Mouse (Mus musculus): ENCODE data around the gene Rab3gap1. TPM values are rescaled to one million over a fixed set of nuclear protein-coding genes. Genes with fewer than 3 reads are reported as not detected.

Rab3gap1 gene
- polyA plus RNA-seq, 1 experiment from 2014 or later = 17.9 TPM

GRCm38 (mm10) chr1:127970870-127971269 is 102.3 kb downstream of the Rab3gap1 start:
- Histone ChIP-seq H3K36me3 (replicated peaks) (peaks cover 28% of the 10 kb centered on the region), H3K9me3 (no peaks in the 10 kb centered on the region), H3K27me3 (replicated peaks; ENCODE audit: low read depth, poor library complexity, severe bottlenecking) (no peaks in the 10 kb centered on the region), H3K4me3 (no peak overlapping the region), H3K4me1 (no peaks in the 10 kb centered on the region), H3K27ac (replicated peaks) (no peak overlapping the region)
- no peak for DNase-seq (ENCODE audit: low spot score)
- 89% methylated on average over 4 of the region's 4 CpGs for WGBS

GRCm38 (mm10) chr1:127974082-127974481 is 105.5 kb downstream of the Rab3gap1 start:
- Histone ChIP-seq H3K36me3 (replicated peaks) (peaks cover 34% of the 10 kb centered on the region), H3K4me3 (no peak overlapping the region), H3K4me1 (no peaks in the 10 kb centered on the region), H3K27ac (replicated peaks) (no peak overlapping the region), H3K9me3 (no peaks in the 10 kb centered on the region), H3K27me3 (replicated peaks; ENCODE audit: low read depth, poor library complexity, severe bottlenecking) (no peaks in the 10 kb centered on the region)
- no peak for DNase-seq (ENCODE audit: low spot score)
- WGBS = 89% methylated on average over 4 of the region's 4 CpGs

GRCm38 (mm10) chr1:127975676-127976075 is 107.1 kb downstream of the Rab3gap1 start:
- DNase-seq (ENCODE audit: low spot score) = no peak
- no peaks in the 10 kb centered on the region; the same call in 1 of the 2 replicates for H3K4me1 ChIP-seq
- 94% methylated on average over 2 of the region's 2 CpGs for WGBS

GRCm38 (mm10) chr1:127976106-127976505 is 107.5 kb downstream of the Rab3gap1 start:
- Histone ChIP-seq H3K9me3 (no peaks in the 10 kb centered on the region), H3K27ac (replicated peaks) (no peak overlapping the region), H3K4me3 (no peak overlapping the region), H3K4me1 (no peaks in the 10 kb centered on the region; the same call in 1 of the 2 replicates), H3K36me3 (replicated peaks) (peaks cover 21% of the 10 kb centered on the region), H3K27me3 (replicated peaks; ENCODE audit: low read depth, poor library complexity, severe bottlenecking) (no peaks in the 10 kb centered on the region)
- DNase-seq (ENCODE audit: low spot score) = no peak
- WGBS = 87% methylated on average over 6 of the region's 6 CpGs

More at GRCm38 (mm10) chr1:127975676-127976075, 107.1 kb downstream of the Rab3gap1 start:
- Histone ChIP-seq H3K27ac (replicated peaks) (no peak overlapping the region), H3K9me3 (no peaks in the 10 kb centered on the region), H3K27me3 (replicated peaks; ENCODE audit: low read depth, poor library complexity, severe bottlenecking) (no peaks in the 10 kb centered on the region), H3K36me3 (replicated peaks) (peaks cover 25% of the 10 kb centered on the region), H3K4me3 (no peak overlapping the region)

- no peaks in the 10 kb centered on the region for H3K9me3 ChIP-seq
- H3K27ac ChIP-seq (replicated peaks) = no peak overlapping the region
- peaks cover 12% of the 10 kb centered on the region for H3K4me1 ChIP-seq
- no peak overlapping the region for H3K4me3 ChIP-seq
- 92% methylated on average over 1 of the region's 1 CpGs for WGBS
- H3K27me3 ChIP-seq (replicated peaks; ENCODE audit: low read depth, poor library complexity, severe bottlenecking) = no peaks in the 10 kb centered on the region
- no peak for DNase-seq (ENCODE audit: low spot score)
- peaks cover 13% of the 10 kb centered on the region; the same call in 1 of the 2 replicates for H3K36me3 ChIP-seq (replicated peaks)
Measured at GRCm38 (mm10) chr1:127978125-127978524, 109.6 kb downstream of the Rab3gap1 start.

GRCm38 (mm10) chr1:127980911-127981559 is 112.5 kb downstream of the Rab3gap1 start:
- peak; percentile 24 for DNase-seq (ENCODE audit: low spot score)
- peaks cover 23% of the 10 kb centered on the region for H3K4me1 ChIP-seq

GRCm38 (mm10) chr1:127982268-127982667 is 113.7 kb downstream of the Rab3gap1 start:
- H3K4me3 ChIP-seq = no peak overlapping the region
- WGBS = 86% methylated on average over 3 of the region's 3 CpGs
- peaks cover 23% of the 10 kb centered on the region for H3K4me1 ChIP-seq
- no peaks in the 10 kb centered on the region for H3K9me3 ChIP-seq
- peaks cover 5% of the 10 kb centered on the region; the same call in 1 of the 2 replicates for H3K36me3 ChIP-seq (replicated peaks)
- 0 out of 2 replicates have a peak overlapping the region, but pooled peaks have one; percentile 20 for H3K27ac ChIP-seq (replicated peaks)
- DNase-seq (ENCODE audit: low spot score) = no peak
- H3K27me3 ChIP-seq (replicated peaks; ENCODE audit: low read depth, poor library complexity, severe bottlenecking) = no peaks in the 10 kb centered on the region

More at GRCm38 (mm10) chr1:127980911-127981559, 112.5 kb downstream of the Rab3gap1 start:
- Histone ChIP-seq H3K27me3 (replicated peaks; ENCODE audit: low read depth, poor library complexity, severe bottlenecking) (no peaks in the 10 kb centered on the region), H3K9me3 (no peaks in the 10 kb centered on the region), H3K4me3 (no peak overlapping the region), H3K36me3 (replicated peaks) (peaks cover 7% of the 10 kb centered on the region; the same call in 1 of the 2 replicates), H3K27ac (replicated peaks) (no peak overlapping the region)
- 55% methylated on average over 2 of the region's 2 CpGs for WGBS

- Histone ChIP-seq H3K36me3 (replicated peaks) (peaks cover 6% of the 10 kb centered on the region), H3K27ac (replicated peaks) (no peak overlapping the region), H3K9me3 (no peaks in the 10 kb centered on the region), H3K27me3 (replicated peaks; ENCODE audit: low read depth, poor library complexity, severe bottlenecking) (no peaks in the 10 kb centered on the region), H3K4me1 (peaks cover 23% of the 10 kb centered on the region), H3K4me3 (no peak overlapping the region)
- DNase-seq (ENCODE audit: low spot score) = no peak
- WGBS = 90% methylated on average over 5 of the region's 5 CpGs
Measured at GRCm38 (mm10) chr1:127983274-127983993, 114.9 kb downstream of the Rab3gap1 start.

- Histone ChIP-seq H3K9me3 (no peaks in the 10 kb centered on the region), H3K36me3 (replicated peaks) (peaks cover 12% of the 10 kb centered on the region), H3K27me3 (replicated peaks; ENCODE audit: low read depth, poor library complexity, severe bottlenecking) (no peaks in the 10 kb centered on the region), H3K27ac (replicated peaks) (peak overlapping the region; percentile 42; the same call in 1 of the 2 replicates), H3K4me1 (peaks cover 27% of the 10 kb centered on the region), H3K4me3 (no peak overlapping the region)
- peak; percentile 47 for DNase-seq (ENCODE audit: low spot score)
- WGBS = 22% methylated on average over 3 of the region's 3 CpGs
Measured at GRCm38 (mm10) chr1:127985391-127985790, 116.8 kb downstream of the Rab3gap1 start.

- H3K9me3 ChIP-seq = no peaks in the 10 kb centered on the region
- no peak overlapping the region for H3K4me3 ChIP-seq
- H3K27me3 ChIP-seq (replicated peaks; ENCODE audit: low read depth, poor library complexity, severe bottlenecking) = no peaks in the 10 kb centered on the region
- DNase-seq (ENCODE audit: low spot score) = no peak
- H3K27ac ChIP-seq (replicated peaks) = no peak overlapping the region
- 81% methylated on average over 3 of the region's 3 CpGs for WGBS
- H3K36me3 ChIP-seq (replicated peaks) = peaks cover 39% of the 10 kb centered on the region
- H3K4me1 ChIP-seq = peaks cover 16% of the 10 kb centered on the region
Measured at GRCm38 (mm10) chr1:127988246-127988645, 119.7 kb downstream of the Rab3gap1 start.

- 74% methylated on average over 4 of the region's 4 CpGs for WGBS
- Histone ChIP-seq H3K4me3 (no peak overlapping the region), H3K4me1 (peaks cover 16% of the 10 kb centered on the region), H3K27me3 (replicated peaks; ENCODE audit: low read depth, poor library complexity, severe bottlenecking) (no peaks in the 10 kb centered on the region), H3K27ac (replicated peaks) (no peak overlapping the region), H3K36me3 (replicated peaks) (peaks cover 45% of the 10 kb centered on the region), H3K9me3 (no peaks in the 10 kb centered on the region)
- DNase-seq (ENCODE audit: low spot score) = no peak
Measured at GRCm38 (mm10) chr1:127989387-127989786, 120.8 kb downstream of the Rab3gap1 start.

- no peak overlapping the region for H3K27ac ChIP-seq (replicated peaks)
- no peaks in the 10 kb centered on the region for H3K9me3 ChIP-seq
- DNase-seq (ENCODE audit: low spot score) = no peak
- H3K4me3 ChIP-seq = no peak overlapping the region
- H3K36me3 ChIP-seq (replicated peaks) = peaks cover 46% of the 10 kb centered on the region
- peaks cover 9% of the 10 kb centered on the region for H3K4me1 ChIP-seq
- H3K27me3 ChIP-seq (replicated peaks; ENCODE audit: low read depth, poor library complexity, severe bottlenecking) = no peaks in the 10 kb centered on the region
- WGBS = 62% methylated on average over 9 of the region's 9 CpGs
Measured at GRCm38 (mm10) chr1:127989876-127990731, 121.5 kb downstream of the Rab3gap1 start.
